Mouse (Mus musculus) heart, embryonic 13.5 days (tissue): ENCODE results near the gene Ggta1. TPM values are rescaled to one million over a fixed set of nuclear protein-coding genes. Genes with fewer than 3 reads are reported as not detected.

Experiments used
- polyA plus RNA-seq: library from polyadenylated mRNA; unstranded; fragments of >200 nt; fragmentation: Nextera tagmentation; extraction: Ambion mirVana; gene quantifications from 2 replicates; pipeline ENCODE4 v1.2.1, GENCODE M21; 2015

The Ggta1 gene
- polyA plus RNA-seq, 1 experiment from 2014 or later = 32.5 TPM

Other genes with a start within 250 kb of the Ggta1 start
- 205 and 215 TPM in 2 replicates for gene Gsn, start 206.9 kb downstream of the Ggta1 start, polyA plus RNA-seq
- gene Stom, start 126.3 kb downstream of the Ggta1 start, polyA plus RNA-seq = 40.3 and 43.0 TPM in 2 replicates
- gene 4930568D16Rik, start 95.5 kb downstream of the Ggta1 start, polyA plus RNA-seq = not detected in 2 replicates
- not detected in 2 replicates for gene 4930402F06Rik, start 66.1 kb downstream of the Ggta1 start, polyA plus RNA-seq
- 40.0 and 48.9 TPM in 2 replicates for gene Dab2ip, start 95.0 kb upstream of the Ggta1 start, polyA plus RNA-seq